Mouse (Mus musculus) lung, embryonic 15.5 days (tissue): ENCODE measurements around the gene Bahcc1. TPM values are rescaled to one million over a fixed set of nuclear protein-coding genes. Genes with fewer than 3 reads are reported as not detected.

ENCODE experiments used
- ATAC-seq: fragments of 200-750 bp; cut with Nextera tagmentation; 2 replicates; pipeline ENCODE4 v1.8.0; 2017; ENCODE audit warnings: moderate number of reproducible peaks, borderline replicate concordance; ENCODE audit not compliant: low FRiP score, low TSS enrichment; ENCODE audit errors: extremely low read depth
- H3K27ac ChIP-seq: fragments of 300-500 bp; sonication (generic); 2 replicates; pipeline ENCODE4 v1.5.1; 2015; ENCODE audit warnings: moderate library complexity, mild to moderate bottlenecking, inconsistent platforms
- H3K27me3 ChIP-seq: fragments of 300-500 bp; sonication (generic); 2 replicates; pipeline ENCODE4 v1.6.1; 2015; ENCODE audit warnings: inconsistent platforms
- H3K36me3 ChIP-seq: fragments of 300-500 bp; sonication (generic); 2 replicates; pipeline ENCODE4 v1.6.1; 2015; ENCODE audit warnings: inconsistent platforms
- H3K4me1 ChIP-seq: fragments of 300-500 bp; sonication (generic); 2 replicates; pipeline ENCODE4 v1.6.1; 2015; ENCODE audit warnings: inconsistent platforms
- H3K4me2 ChIP-seq: fragments of 300-500 bp; sonication (generic); 2 replicates; pipeline ENCODE4 v1.6.1; 2015; ENCODE audit warnings: inconsistent platforms, mild to moderate bottlenecking, moderate library complexity
- H3K4me3 ChIP-seq: fragments of 300-500 bp; sonication (generic); 2 replicates; pipeline ENCODE4 v1.5.1; 2015; ENCODE audit warnings: mild to moderate bottlenecking, inconsistent platforms
- H3K9ac ChIP-seq: fragments of 300-500 bp; sonication (generic); 2 replicates; pipeline ENCODE4 v1.6.1; 2015; ENCODE audit warnings: inconsistent platforms
- H3K9me3 ChIP-seq: fragments of 300-500 bp; sonication (generic); 2 replicates; pipeline ENCODE4 v1.6.1; 2016; ENCODE audit warnings: inconsistent platforms
- WGBS: fragments of 180-500 bp; shearing (Covaris S2); methylation state at CpG from one replicate; pipeline ENCODE4 v1.1.7; 2015; 5-methylcytosine and 5-hydroxymethylcytosine counted together
- polyA plus RNA-seq: library from polyadenylated mRNA; unstranded; fragments of >200 nt; fragmentation: Nextera tagmentation; extraction: Ambion mirVana; gene quantifications from 2 replicates; pipeline ENCODE4 v1.2.1, GENCODE M21; 2015

Gene Bahcc1
- polyA plus RNA-seq, 1 experiment from 2014 or later = 9.2 TPM

DNA sequence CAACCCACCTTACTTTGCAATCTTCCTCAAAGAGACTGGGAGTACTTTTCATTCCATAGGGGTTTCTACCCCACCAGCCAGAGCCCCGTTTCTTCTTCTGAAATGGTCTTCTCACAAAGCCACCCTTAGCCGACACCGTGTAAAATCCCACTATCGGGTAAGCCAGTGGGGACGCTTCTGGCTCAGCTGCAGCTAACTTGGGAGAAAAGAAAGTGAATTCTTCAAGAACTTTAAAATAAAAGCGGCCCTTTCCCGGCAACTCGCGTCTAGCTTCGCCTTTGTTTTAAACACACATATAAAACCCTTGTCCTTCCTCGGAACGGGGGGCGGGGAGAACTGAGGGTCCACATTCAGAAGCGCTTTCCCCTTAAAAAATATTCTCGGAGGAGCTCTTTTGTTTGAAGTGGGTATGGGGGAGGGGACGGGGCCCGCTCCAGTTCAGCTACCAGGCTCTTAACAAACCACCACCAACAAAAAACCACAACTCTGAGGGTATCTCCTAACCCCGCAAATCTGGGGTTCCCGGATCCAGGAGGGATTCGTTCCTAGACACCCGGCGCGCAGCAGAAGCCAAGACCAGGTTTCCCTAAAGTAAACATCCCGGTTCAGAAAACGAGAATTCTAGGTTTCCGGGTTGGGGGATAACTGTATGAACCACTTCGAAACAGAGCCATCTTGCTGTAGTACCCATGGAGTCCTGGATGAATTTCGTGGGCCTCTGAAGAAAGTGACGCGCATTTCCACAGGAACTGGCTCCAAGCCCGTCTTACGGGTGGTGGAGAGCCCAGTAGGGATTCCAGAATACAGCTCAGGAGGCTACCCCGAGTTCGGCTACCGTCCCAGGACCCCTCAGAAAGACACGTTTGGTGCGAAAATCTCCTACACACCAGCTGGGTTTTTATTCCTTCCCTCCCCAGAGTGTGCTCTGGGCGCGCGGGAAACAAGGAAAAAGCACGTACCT lies 44.0 kb upstream of the Bahcc1 start:
- 0 out of 2 replicates have a peak, but pooled peaks have one; percentile 6 for ATAC-seq
- H3K4me2 ChIP-seq = peak overlapping the region; percentile 87
- no peaks in the 10 kb centered on the region for H3K27me3 ChIP-seq
- H3K27ac ChIP-seq = peak overlapping the region; percentile 93
- H3K9me3 ChIP-seq = no peaks in the 10 kb centered on the region
- H3K4me3 ChIP-seq = peak overlapping the region; percentile 63
- no peaks in the 10 kb centered on the region for H3K36me3 ChIP-seq
- H3K9ac ChIP-seq = peak overlapping the region; percentile 83
- H3K4me1 ChIP-seq = peaks cover 44% of the 10 kb centered on the region
- WGBS = under 1% methylated on average over 41 of the region's 41 CpGs

DNA sequence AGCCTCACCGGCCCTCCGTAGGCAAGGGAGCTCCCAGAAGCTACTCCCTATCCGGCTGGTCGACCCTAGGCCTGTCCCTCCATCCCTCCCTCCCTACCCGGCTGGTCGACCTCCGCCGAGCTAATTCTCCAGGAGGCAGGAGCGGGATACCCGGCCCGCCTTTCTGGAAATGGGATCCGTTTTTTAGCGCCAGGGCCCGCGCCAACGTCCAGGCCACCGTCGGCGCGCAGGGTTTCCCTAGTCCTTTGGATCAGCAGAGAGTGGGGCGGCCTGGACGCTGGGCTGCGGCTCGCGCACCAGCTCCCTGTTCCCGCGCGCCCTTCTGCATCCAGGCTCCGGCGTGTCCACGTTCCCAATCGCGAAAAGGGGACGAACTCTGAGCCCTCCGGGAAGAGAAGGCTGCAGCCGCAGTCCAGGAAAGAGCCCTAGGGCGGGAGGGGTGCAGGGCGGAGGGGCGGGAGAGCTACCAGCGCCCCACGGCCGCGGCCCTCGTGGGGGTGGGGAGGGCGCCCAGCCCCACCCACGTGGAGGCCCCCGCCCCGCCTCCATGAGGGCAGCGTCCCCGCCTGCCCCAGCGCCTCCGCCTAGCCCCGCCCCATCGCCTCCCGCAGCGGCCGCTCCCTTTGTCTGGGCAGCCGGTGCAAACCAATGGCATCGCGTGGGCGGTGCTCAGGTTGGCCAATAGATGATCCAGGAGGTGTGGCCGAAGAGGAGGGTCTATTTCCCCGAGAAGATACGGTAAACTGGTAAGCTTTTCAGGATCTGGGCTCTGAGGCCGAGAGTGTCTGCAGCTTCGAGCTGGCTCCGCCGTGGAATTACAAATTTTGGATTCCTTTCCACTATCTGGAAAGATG lies 43.1 kb upstream of the Bahcc1 start:
- Histone ChIP-seq H3K9me3 (no peaks in the 10 kb centered on the region), H3K4me3 (peak overlapping the region; percentile 63), H3K4me2 (peak overlapping the region; percentile 87), H3K9ac (peak overlapping the region; percentile 83), H3K36me3 (no peaks in the 10 kb centered on the region), H3K4me1 (peaks cover 35% of the 10 kb centered on the region), H3K27ac (peak overlapping the region; percentile 93), H3K27me3 (no peaks in the 10 kb centered on the region)
- under 1% methylated on average over 65 of the region's 68 CpGs for WGBS
- peak; percentile 97 for ATAC-seq

GRCm38 (mm10) chr11:120190526-120191412 lies 42.0 kb upstream of the Bahcc1 start:
- no peaks in the 10 kb centered on the region for H3K27me3 ChIP-seq
- no peak for ATAC-seq
- peak overlapping the region; percentile 87 for H3K4me2 ChIP-seq
- no peaks in the 10 kb centered on the region for H3K36me3 ChIP-seq
- WGBS = 40% methylated on average over 14 of the region's 14 CpGs
- peak overlapping the region; percentile 38 for H3K9ac ChIP-seq
- peak overlapping the region; percentile 63 for H3K4me3 ChIP-seq
- peak overlapping the region; percentile 78 for H3K27ac ChIP-seq
- H3K4me1 ChIP-seq = peaks cover 24% of the 10 kb centered on the region
- H3K9me3 ChIP-seq = no peaks in the 10 kb centered on the region

- 21% methylated on average over 13 of the region's 13 CpGs for WGBS
- H3K4me2 ChIP-seq = no peak overlapping the region; the same call in 1 of the 2 replicates
- H3K4me3 ChIP-seq = no peak overlapping the region
- no peaks in the 10 kb centered on the region for H3K27me3 ChIP-seq
- peaks cover 7% of the 10 kb centered on the region for H3K4me1 ChIP-seq
- H3K27ac ChIP-seq = no peak overlapping the region
- no peaks in the 10 kb centered on the region for H3K9me3 ChIP-seq
- no peak overlapping the region for H3K9ac ChIP-seq
- no peaks in the 10 kb centered on the region for H3K36me3 ChIP-seq
- ATAC-seq = no peak
Measured at GRCm38 (mm10) chr11:120198831-120199230, 33.9 kb upstream of the Bahcc1 start.

GRCm38 (mm10) chr11:120199766-120200165 lies 33.0 kb upstream of the Bahcc1 start:
- no peak overlapping the region for H3K4me3 ChIP-seq
- 0 out of 2 replicates have a peak overlapping the region, but pooled peaks have one; percentile 38 for H3K27ac ChIP-seq
- no peak for ATAC-seq
- no peak overlapping the region for H3K9ac ChIP-seq
- 62% methylated on average over 7 of the region's 7 CpGs for WGBS
- peaks cover 7% of the 10 kb centered on the region; the same call in 1 of the 2 replicates for H3K4me1 ChIP-seq
- no peaks in the 10 kb centered on the region; the same call in 1 of the 2 replicates for H3K27me3 ChIP-seq
- H3K4me2 ChIP-seq = no peak overlapping the region
- H3K9me3 ChIP-seq = no peaks in the 10 kb centered on the region
- H3K36me3 ChIP-seq = no peaks in the 10 kb centered on the region

DNA sequence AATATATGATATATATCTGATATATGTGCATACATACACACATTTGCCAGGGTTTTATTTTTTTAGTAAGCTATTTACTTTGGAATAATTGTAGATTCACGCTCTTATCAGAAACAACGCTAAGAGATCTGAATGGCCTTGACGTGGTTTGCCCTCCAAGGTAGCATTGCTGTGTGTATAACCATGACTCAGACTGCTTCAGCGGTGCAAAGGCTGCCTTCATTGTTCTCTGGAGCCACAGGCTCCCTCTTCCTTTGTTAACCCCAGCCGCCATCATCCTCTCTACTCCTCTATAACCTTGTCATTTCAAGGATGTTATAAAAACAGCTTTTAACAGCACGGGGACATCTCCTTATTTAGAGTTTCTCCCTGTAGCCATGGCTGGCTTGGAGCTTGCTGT lies 32.1 kb upstream of the Bahcc1 start:
- no peak overlapping the region for H3K4me2 ChIP-seq
- no peak for ATAC-seq
- no peaks in the 10 kb centered on the region; the same call in 1 of the 2 replicates for H3K27me3 ChIP-seq
- 59% methylated on average over 6 of the region's 6 CpGs for WGBS
- H3K4me1 ChIP-seq = peaks cover 7% of the 10 kb centered on the region; the same call in 1 of the 2 replicates
- no peak overlapping the region for H3K27ac ChIP-seq
- H3K9ac ChIP-seq = no peak overlapping the region
- no peaks in the 10 kb centered on the region for H3K36me3 ChIP-seq
- no peak overlapping the region for H3K4me3 ChIP-seq
- no peaks in the 10 kb centered on the region for H3K9me3 ChIP-seq

DNA sequence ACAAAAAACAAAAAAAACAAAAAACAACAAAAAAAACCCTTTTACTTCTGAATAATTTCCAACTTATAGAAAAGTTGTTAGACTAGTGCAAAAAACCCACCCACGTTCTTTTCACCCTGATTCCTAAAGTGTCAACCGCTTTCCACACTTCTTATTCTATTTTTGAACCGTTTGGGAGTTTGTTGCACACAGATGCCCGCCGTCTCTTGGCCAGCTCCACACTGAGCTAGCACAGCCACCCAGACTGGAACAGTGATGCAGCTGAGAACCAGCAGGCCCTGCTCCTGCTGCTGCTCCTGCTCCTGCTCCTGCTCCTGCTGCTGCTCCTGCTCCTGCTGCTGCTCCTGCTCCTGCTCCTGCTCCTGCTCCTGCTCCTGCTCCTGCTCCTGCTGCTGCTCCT lies 28.5 kb upstream of the Bahcc1 start:
- no peak overlapping the region for H3K4me3 ChIP-seq
- ATAC-seq = no peak
- H3K4me1 ChIP-seq = peaks cover 25% of the 10 kb centered on the region; the same call in 1 of the 2 replicates
- no peak overlapping the region for H3K4me2 ChIP-seq
- H3K9ac ChIP-seq = no peak overlapping the region
- no peaks in the 10 kb centered on the region for H3K36me3 ChIP-seq
- 87% methylated on average over 5 of the region's 5 CpGs for WGBS
- no peaks in the 10 kb centered on the region; the same call in 1 of the 2 replicates for H3K27me3 ChIP-seq
- no peak overlapping the region for H3K27ac ChIP-seq
- no peaks in the 10 kb centered on the region for H3K9me3 ChIP-seq

- H3K27ac ChIP-seq = peak overlapping the region; percentile 83
- no peak overlapping the region for H3K4me3 ChIP-seq
- H3K9ac ChIP-seq = no peak overlapping the region
- 42% methylated on average over 9 of the region's 9 CpGs for WGBS
- H3K4me1 ChIP-seq = peaks cover 22% of the 10 kb centered on the region; the same call in 1 of the 2 replicates
- H3K36me3 ChIP-seq = no peaks in the 10 kb centered on the region
- H3K9me3 ChIP-seq = no peaks in the 10 kb centered on the region
- H3K27me3 ChIP-seq = no peaks in the 10 kb centered on the region; the same call in 1 of the 2 replicates
- H3K4me2 ChIP-seq = no peak overlapping the region
- ATAC-seq = peak; percentile 46; the same call in 1 of the 2 replicates
Measured at GRCm38 (mm10) chr11:120206069-120206668, 26.6 kb upstream of the Bahcc1 start.

- 12% methylated on average over 5 of the region's 5 CpGs for WGBS
- no peak overlapping the region for H3K9ac ChIP-seq
Measured at GRCm38 (mm10) chr11:120206669-120207090, 26.1 kb upstream of the Bahcc1 start.

GRCm38 (mm10) chr11:120208848-120209247 lies 23.9 kb upstream of the Bahcc1 start:
- ATAC-seq = no peak
- H3K36me3 ChIP-seq = no peaks in the 10 kb centered on the region
- H3K27me3 ChIP-seq = no peaks in the 10 kb centered on the region; the same call in 1 of the 2 replicates
- H3K9me3 ChIP-seq = no peaks in the 10 kb centered on the region
- H3K4me2 ChIP-seq = no peak overlapping the region
- WGBS = 58% methylated on average over 2 of the region's 2 CpGs
- no peak overlapping the region for H3K27ac ChIP-seq
- H3K9ac ChIP-seq = no peak overlapping the region
- no peak overlapping the region for H3K4me3 ChIP-seq
- H3K4me1 ChIP-seq = peaks cover 22% of the 10 kb centered on the region; the same call in 1 of the 2 replicates

More at GRCm38 (mm10) chr11:120206669-120207090, 26.1 kb upstream of the Bahcc1 start:
- peak overlapping the region; percentile 83 for H3K27ac ChIP-seq
- peaks cover 22% of the 10 kb centered on the region; the same call in 1 of the 2 replicates for H3K4me1 ChIP-seq
- no peaks in the 10 kb centered on the region for H3K36me3 ChIP-seq
- H3K4me2 ChIP-seq = peak overlapping the region; percentile 23
- peak; percentile 86 for ATAC-seq
- H3K27me3 ChIP-seq = no peaks in the 10 kb centered on the region; the same call in 1 of the 2 replicates
- no peak overlapping the region for H3K4me3 ChIP-seq
- no peaks in the 10 kb centered on the region for H3K9me3 ChIP-seq
